Mouse (Mus musculus) heart, adult 8-10 months (tissue): Measurements from ENCODE around the gene Cul3. TPM values are rescaled to one million over a fixed set of nuclear protein-coding genes. Genes with fewer than 3 reads are reported as not detected.

Experiments
- total RNA-seq, 4 experiments: library from RNA; stranded (reverse); gene quantifications; 2 replicates each; pipeline ENCODE4 v1.2.4; 2022

The Cul3 gene
- total RNA-seq, 4 experiments from 2014 or later = 118 to 167 (median 129) TPM

Other genes with a start within 250 kb of the Cul3 start
- 1 to 10 TPM in 1 of 4 experiments, under 1 TPM in 3; 0.25 to 2.3 (median 0.72) TPM for gene Fam124b, start 122.0 kb downstream of the Cul3 start, total RNA-seq
- gene Gm45261, start 121.0 kb upstream of the Cul3 start, total RNA-seq = not detected